Mouse (Mus musculus) intestine, embryonic 16.5 days (tissue): Measurements from ENCODE around the gene Srebf1. TPM values are rescaled to one million over a fixed set of nuclear protein-coding genes. Genes with fewer than 3 reads are reported as not detected.

Source experiments
- ATAC-seq: fragments of 200-750 bp; cut with Nextera tagmentation; 2 replicates; pipeline ENCODE4 v1.8.0; 2017; ENCODE audit warnings: moderate TSS enrichment, moderate library complexity
- H3K27ac ChIP-seq: fragments of 300-500 bp; sonication (generic); 2 replicates; pipeline ENCODE4 v1.5.1; 2014; ENCODE audit warnings: mild to moderate bottlenecking, low read length
- H3K27me3 ChIP-seq: fragments of 300-500 bp; sonication (generic); replicated peaks from 2 replicates; pipeline ENCODE4 v1.6.1; 2014; ENCODE audit warnings: low read length, control low read depth, mixed read lengths; ENCODE audit not compliant: control insufficient read depth, insufficient read depth
- H3K36me3 ChIP-seq: fragments of 300-500 bp; sonication (generic); 2 replicates; pipeline ENCODE4 v1.6.1; 2014; ENCODE audit warnings: low read length, control low read depth; ENCODE audit not compliant: control insufficient read depth, insufficient read depth
- H3K4me1 ChIP-seq: fragments of 300-500 bp; sonication (generic); 2 replicates; pipeline ENCODE4 v1.6.1; 2014; ENCODE audit warnings: low read length, control low read depth, mixed read lengths; ENCODE audit not compliant: control insufficient read depth, insufficient read depth
- H3K4me2 ChIP-seq: fragments of 300-500 bp; sonication (generic); 2 replicates; pipeline ENCODE4 v1.6.1; 2014; ENCODE audit warnings: low read depth, low read length, control low read depth
- H3K4me3 ChIP-seq: fragments of 300-500 bp; sonication (generic); 2 replicates; pipeline ENCODE4 v1.5.1; 2014; ENCODE audit warnings: mild to moderate bottlenecking, low read length
- H3K9ac ChIP-seq: fragments of 300-500 bp; sonication (generic); 2 replicates; pipeline ENCODE4 v1.6.1; 2014; ENCODE audit warnings: low read depth, low read length
- H3K9me3 ChIP-seq: fragments of 300-500 bp; sonication (generic); 2 replicates; pipeline ENCODE4 v1.6.1; 2016; ENCODE audit warnings: low read length, control low read depth; ENCODE audit not compliant: control insufficient read depth
- whole genome bisulfite sequencing: fragments of 180-500 bp; shearing (Covaris S2); extraction: QIAGEN DNeasy Blood & Tissue Kit; methylation state at CpG from one replicate; pipeline ENCODE4 v1.1.7; 2014; 5-methylcytosine and 5-hydroxymethylcytosine counted together
- polyA plus RNA-seq: library from polyadenylated mRNA; unstranded; fragments of >200 nt; fragmentation: Nextera tagmentation; extraction: Ambion mirVana; gene quantifications from 2 replicates; pipeline ENCODE4 v1.2.1, GENCODE M21; 2015

Srebf1 gene
- polyA plus RNA-seq, 1 experiment from 2014 or later, result 81.0 TPM

DNA sequence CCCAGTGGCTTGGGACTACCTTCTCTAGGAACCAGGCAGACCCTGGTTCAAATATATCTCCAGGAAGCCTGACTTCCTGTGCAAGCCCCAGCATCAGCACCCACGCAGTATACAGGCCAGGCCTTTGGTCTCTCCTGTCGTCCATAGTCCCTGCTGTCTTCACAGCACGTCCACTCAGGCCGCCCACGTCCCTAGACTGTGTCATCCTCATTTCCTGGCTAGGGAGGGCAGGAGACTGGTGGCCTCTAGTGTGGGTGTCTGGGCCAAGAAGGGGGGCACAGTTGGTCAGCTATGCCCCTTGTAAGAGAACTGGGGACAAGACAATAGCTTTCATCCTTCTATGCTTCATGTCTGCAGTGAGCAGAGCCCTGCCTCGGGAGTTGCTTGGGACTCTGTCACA is 29.8 kb downstream of the Srebf1 start:
- Histone ChIP-seq H3K4me2 (no peak overlapping the region), H3K27me3 (no peaks in the 10 kb centered on the region), H3K9ac (no peak overlapping the region), H3K4me1 (peaks cover 20% of the 10 kb centered on the region), H3K9me3 (peaks cover 7% of the 10 kb centered on the region), H3K4me3 (no peak overlapping the region), H3K27ac (no peak overlapping the region), H3K36me3 (peaks cover 33% of the 10 kb centered on the region)
- WGBS, result 72% methylated on average over 6 of the region's 6 CpGs
- ATAC-seq, result no peak

GRCm38 (mm10) chr11:60190055-60190641 is 32.2 kb downstream of the Srebf1 start:
- peaks cover 18% of the 10 kb centered on the region for H3K4me1 ChIP-seq
- H3K36me3 ChIP-seq, result peaks cover 37% of the 10 kb centered on the region
- no peak overlapping the region for H3K4me2 ChIP-seq
- no peak overlapping the region for H3K9ac ChIP-seq
- ATAC-seq, result no peak
- H3K4me3 ChIP-seq, result no peak overlapping the region
- 0 out of 2 replicates have a peak overlapping the region, but pooled peaks have one; percentile 6 for H3K27ac ChIP-seq
- WGBS, result 89% methylated on average over 17 of the region's 17 CpGs
- peaks cover 7% of the 10 kb centered on the region for H3K9me3 ChIP-seq
- no peaks in the 10 kb centered on the region for H3K27me3 ChIP-seq

DNA sequence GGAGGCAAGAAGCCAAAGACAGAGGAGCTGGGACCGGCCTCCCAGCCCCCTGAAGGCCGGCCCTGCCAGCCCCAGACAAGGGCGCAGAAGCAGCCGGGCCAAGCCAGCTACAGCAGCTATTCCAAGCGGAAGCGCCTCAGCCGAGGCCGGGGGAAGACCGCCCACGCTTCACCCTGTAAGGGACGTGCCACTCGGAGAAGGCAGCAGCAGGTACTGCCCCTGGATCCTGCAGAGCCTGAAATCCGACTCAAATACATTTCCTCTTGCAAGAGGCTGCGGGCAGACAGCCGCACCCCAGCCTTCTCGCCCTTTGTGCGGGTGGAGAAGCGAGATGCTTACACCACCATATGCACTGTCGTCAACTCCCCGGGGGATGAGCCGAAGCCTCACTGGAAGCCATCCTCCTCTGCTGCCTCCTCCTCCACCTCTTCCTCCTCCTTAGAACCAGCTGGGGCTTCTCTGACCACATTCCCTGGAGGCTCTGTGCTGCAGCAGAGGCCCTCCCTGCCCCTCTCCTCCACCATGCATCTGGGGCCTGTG is 32.8 kb downstream of the Srebf1 start:
- WGBS, result 74% methylated on average over 21 of the region's 21 CpGs
- no peak for ATAC-seq
- H3K4me2 ChIP-seq, result no peak overlapping the region
- peaks cover 31% of the 10 kb centered on the region for H3K36me3 ChIP-seq
- H3K9ac ChIP-seq, result no peak overlapping the region
- no peaks in the 10 kb centered on the region for H3K27me3 ChIP-seq
- H3K4me3 ChIP-seq, result no peak overlapping the region
- H3K9me3 ChIP-seq, result peaks cover 2% of the 10 kb centered on the region
- H3K4me1 ChIP-seq, result peaks cover 24% of the 10 kb centered on the region
- H3K27ac ChIP-seq, result peak overlapping the region; percentile 6; the same call in 1 of the 2 replicates

GRCm38 (mm10) chr11:60188275-60188853 is 34.0 kb downstream of the Srebf1 start:
- H3K36me3 ChIP-seq, result peaks cover 26% of the 10 kb centered on the region
- no peak overlapping the region; the same call in 1 of the 2 replicates for H3K9ac ChIP-seq
- H3K4me2 ChIP-seq, result no peak overlapping the region
- 88% methylated on average over 25 of the region's 25 CpGs for WGBS
- no peak overlapping the region for H3K4me3 ChIP-seq
- ATAC-seq, result no peak
- no peaks in the 10 kb centered on the region for H3K9me3 ChIP-seq
- no peak overlapping the region for H3K27ac ChIP-seq
- peaks cover 35% of the 10 kb centered on the region for H3K4me1 ChIP-seq
- no peaks in the 10 kb centered on the region for H3K27me3 ChIP-seq

- Histone ChIP-seq H3K4me2 (no peak overlapping the region), H3K36me3 (peaks cover 23% of the 10 kb centered on the region), H3K9ac (no peak overlapping the region), H3K9me3 (no peaks in the 10 kb centered on the region), H3K4me1 (peaks cover 47% of the 10 kb centered on the region), H3K27me3 (no peaks in the 10 kb centered on the region), H3K27ac (no peak overlapping the region), H3K4me3 (no peak overlapping the region)
- 84% methylated on average over 11 of the region's 11 CpGs for WGBS
- ATAC-seq, result no peak
Measured at GRCm38 (mm10) chr11:60187070-60187469, 35.3 kb downstream of the Srebf1 start.

- no peak for ATAC-seq
- Histone ChIP-seq H3K4me3 (no peak overlapping the region), H3K27me3 (no peaks in the 10 kb centered on the region), H3K4me2 (no peak overlapping the region), H3K9ac (peak overlapping the region; percentile 19; the same call in 1 of the 2 replicates), H3K27ac (peak overlapping the region; percentile 18), H3K4me1 (peaks cover 61% of the 10 kb centered on the region), H3K9me3 (no peaks in the 10 kb centered on the region), H3K36me3 (peaks cover 14% of the 10 kb centered on the region)
- 68% methylated on average over 20 of the region's 20 CpGs for WGBS
Measured at GRCm38 (mm10) chr11:60185396-60186231, 36.8 kb downstream of the Srebf1 start.

DNA sequence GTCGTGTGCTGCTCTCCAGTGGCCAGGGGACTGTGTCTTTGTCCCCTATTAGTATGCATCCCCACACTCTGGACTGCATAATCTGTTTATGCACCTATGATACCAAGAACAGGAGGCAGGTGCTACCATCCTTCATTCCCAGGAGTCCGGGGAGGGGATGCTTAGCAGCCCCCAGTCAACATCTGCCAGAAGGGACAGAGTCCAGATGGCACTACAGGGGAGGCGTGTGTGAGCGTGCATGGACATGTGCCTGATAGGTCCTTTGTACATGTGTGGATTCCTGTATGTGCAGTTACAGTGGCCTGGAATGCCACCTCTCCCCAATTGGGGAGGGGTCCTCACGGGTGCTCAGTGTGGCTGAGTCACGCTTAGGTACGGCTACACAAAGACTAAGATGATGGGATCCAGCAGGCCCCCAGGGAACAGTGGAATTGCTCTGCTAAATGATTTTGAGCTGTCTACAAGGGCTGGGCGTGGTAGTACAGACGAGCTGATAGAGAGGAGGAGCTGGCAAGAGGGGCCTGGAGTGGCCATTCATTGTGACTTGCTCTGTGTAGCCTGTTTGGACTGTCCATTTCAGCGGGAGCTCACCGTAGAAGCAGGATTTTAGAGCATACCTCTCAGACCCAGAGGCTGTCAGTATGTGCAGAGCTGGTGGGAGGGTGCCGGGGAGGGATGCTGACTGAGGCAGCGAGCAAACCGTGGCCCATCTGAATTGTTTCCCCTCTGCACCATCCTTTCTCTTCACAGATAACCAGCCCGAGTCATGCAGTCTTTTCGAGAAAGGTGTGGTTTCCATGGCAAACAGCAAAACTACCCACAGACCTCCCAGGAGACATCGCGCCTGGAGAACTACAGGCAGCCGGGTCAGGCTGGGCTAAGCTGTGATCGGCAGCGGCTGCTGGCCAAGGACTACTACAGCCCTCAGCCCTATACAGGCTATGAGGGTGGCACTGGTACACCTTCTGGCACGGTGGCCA is 37.7 kb downstream of the Srebf1 start:
- 45% methylated on average over 22 of the region's 22 CpGs for WGBS

GRCm38 (mm10) chr11:60182741-60183140 is 39.6 kb downstream of the Srebf1 start:
- Histone ChIP-seq H3K4me2 (no peak overlapping the region), H3K4me3 (no peak overlapping the region), H3K27me3 (no peaks in the 10 kb centered on the region), H3K27ac (peak overlapping the region; percentile 7; the same call in 1 of the 2 replicates), H3K4me1 (peaks cover 80% of the 10 kb centered on the region), H3K9me3 (no peaks in the 10 kb centered on the region), H3K36me3 (peaks cover 9% of the 10 kb centered on the region), H3K9ac (no peak overlapping the region)
- WGBS, result 42% methylated on average over 2 of the region's 2 CpGs
- no peak for ATAC-seq

More for the DNA sequence above, 37.7 kb downstream of the Srebf1 start:
- Histone ChIP-seq H3K27me3 (no peaks in the 10 kb centered on the region), H3K36me3 (peaks cover 12% of the 10 kb centered on the region), H3K4me3 (no peak overlapping the region), H3K9me3 (no peaks in the 10 kb centered on the region), H3K9ac (peak overlapping the region; percentile 21), H3K27ac (peak overlapping the region; percentile 33), H3K4me2 (no peak overlapping the region), H3K4me1 (peaks cover 71% of the 10 kb centered on the region)
- no peak for ATAC-seq
